Mouse (Mus musculus) midbrain, postnatal 0 days (tissue): Measurements from ENCODE around the gene Oas1e. TPM values are rescaled to one million over a fixed set of nuclear protein-coding genes. Genes with fewer than 3 reads are reported as not detected.
A peak's percentile ranks its signal among the peaks of the same experiment; 100 is the strongest.
"Not testable (repeated sequence)": the region's sequence is repeated elsewhere in the genome, so short reads cannot be mapped to it uniquely, and the experiment has no call there.

Experiments
- ATAC-seq: fragments of 200-750 bp; cut with Nextera tagmentation; 2 replicates; pipeline ENCODE4 v1.8.0; 2017; ENCODE audit warnings: moderate number of reproducible peaks, mild to moderate bottlenecking, moderate TSS enrichment, moderate library complexity; ENCODE audit not compliant: low FRiP score
- DNase-seq: peaks from one replicate; pipeline ENCODE4 v3.0.0-alpha.2; 2015; ENCODE audit warnings: low spot score
- H3K27ac ChIP-seq: fragments of 300-500 bp; sonication (generic); 2 replicates; pipeline ENCODE4 v1.5.1; 2014; ENCODE audit warnings: low read depth, mild to moderate bottlenecking, low read length, mixed read lengths
- H3K27me3 ChIP-seq: fragments of 300-500 bp; sonication (generic); 2 replicates; pipeline ENCODE4 v1.6.1; 2014; ENCODE audit warnings: low read length, control low read depth, mixed read lengths; ENCODE audit not compliant: insufficient read depth
- H3K36me3 ChIP-seq: fragments of 300-500 bp; sonication (generic); 2 replicates; pipeline ENCODE4 v1.6.1; 2014; ENCODE audit warnings: low read length, control low read depth, mixed read lengths; ENCODE audit not compliant: insufficient read depth
- H3K4me1 ChIP-seq: fragments of 300-500 bp; sonication (generic); 2 replicates; pipeline ENCODE4 v1.6.1; 2014; ENCODE audit warnings: mild to moderate bottlenecking, control low read depth, antibody characterized with exemption, low read length, mixed read lengths; ENCODE audit not compliant: insufficient read depth
- H3K4me2 ChIP-seq: fragments of 300-500 bp; sonication (generic); 2 replicates; pipeline ENCODE4 v1.6.1; 2014; ENCODE audit warnings: low read depth, mild to moderate bottlenecking, low read length, mixed read lengths; ENCODE audit not compliant: poor library complexity, severe bottlenecking
- H3K4me3 ChIP-seq: fragments of 300-500 bp; sonication (generic); 2 replicates; pipeline ENCODE4 v1.5.1; 2014; ENCODE audit warnings: low read depth, mild to moderate bottlenecking, low read length, moderate library complexity
- H3K9ac ChIP-seq: fragments of 300-500 bp; sonication (generic); replicated peaks from 2 replicates; pipeline ENCODE4 v1.6.1; 2014; ENCODE audit warnings: mild to moderate bottlenecking, low read length, moderate library complexity, mixed read lengths; ENCODE audit not compliant: poor library complexity, severe bottlenecking
- H3K9me3 ChIP-seq: fragments of 300-500 bp; sonication (generic); 2 replicates; pipeline ENCODE4 v1.6.1; 2016; ENCODE audit warnings: low read length, control low read depth
- CTCF ChIP-seq: IDR thresholded peaks from 2 replicates; pipeline ENCODE4 v1.5.1; 2016; ENCODE audit warnings: antibody characterized with exemption, mild to moderate bottlenecking
- WGBS: fragments of 180-500 bp; shearing (Covaris S2); extraction: QIAGEN DNeasy Blood & Tissue Kit; methylation state at CpG from one replicate; pipeline ENCODE4 v1.1.7; 2014; 5-methylcytosine and 5-hydroxymethylcytosine counted together
- polyA plus RNA-seq: library from polyadenylated mRNA; unstranded; fragments of >200 nt; fragmentation: Nextera tagmentation; extraction: Ambion mirVana; gene quantifications from 2 replicates; pipeline ENCODE4 v1.2.1, GENCODE M21; 2015
- total RNA-seq: library from RNA; depleted of rRNA; stranded (reverse); fragments of >200 nt; gene quantifications from 2 replicates; pipeline ENCODE4 v1.2.3, GENCODE M21; 2014; rRNA removed

Oas1e gene
- 0.28 and 1.0 TPM in 2 replicates for total RNA-seq
- polyA plus RNA-seq, result 0.49 and 0.68 TPM in 2 replicates

GRCm38 (mm10) chr5:120795480-120796034 is at the start of gene Oas1e:
TSS of gene Oas1e (minus strand) at chr5:120795530.
- not testable (repeated sequence) for H3K27me3 ChIP-seq, H3K4me1 ChIP-seq, H3K9ac ChIP-seq, H3K36me3 ChIP-seq, H3K4me2 ChIP-seq, ATAC-seq, H3K4me3 ChIP-seq, H3K9me3 ChIP-seq, H3K27ac ChIP-seq
- WGBS, result 74% methylated on average over 9 of the region's 9 CpGs
- DNase-seq, result peak; percentile 55

DNA sequence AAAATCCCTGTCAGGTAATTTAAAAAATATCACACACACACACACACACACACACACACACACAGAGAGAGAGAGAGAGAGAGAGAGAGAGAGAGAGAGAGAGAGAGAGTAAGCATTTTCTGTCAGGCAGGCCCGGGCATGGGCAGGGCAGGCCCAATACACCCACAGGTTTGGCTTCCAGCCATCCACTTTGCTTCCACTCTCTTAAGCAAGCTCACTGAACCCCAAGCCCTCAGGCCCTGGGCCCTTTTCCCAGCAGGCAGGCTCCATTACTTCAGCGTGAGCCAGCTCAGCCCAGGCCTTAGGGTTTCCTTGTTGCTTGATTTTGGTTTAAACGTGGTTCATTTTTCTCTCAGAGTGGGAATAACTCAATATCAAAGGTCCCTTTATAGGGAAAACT is 49.4 kb upstream of the Oas1e start:
- Histone ChIP-seq H3K4me1 (no peaks in the 10 kb centered on the region), H3K9ac (no peak overlapping the region), H3K27ac (no peak overlapping the region), H3K36me3 (no peaks in the 10 kb centered on the region), H3K27me3 (no peaks in the 10 kb centered on the region), H3K4me2 (no peak overlapping the region), H3K9me3 (no peaks in the 10 kb centered on the region), H3K4me3 (no peak overlapping the region)
- DNase-seq (peak; percentile 40), ATAC-seq (no peak)
- 66% methylated on average over 3 of the region's 3 CpGs for WGBS
- no peak for TF ChIP-seq CTCF

GRCm38 (mm10) chr5:120836731-120837585 is 41.6 kb upstream of the Oas1e start:
- Histone ChIP-seq H3K4me3 (no peak overlapping the region), H3K36me3 (no peaks in the 10 kb centered on the region), H3K9me3 (no peaks in the 10 kb centered on the region), H3K4me2 (no peak overlapping the region), H3K27me3 (no peaks in the 10 kb centered on the region), H3K27ac (no peak overlapping the region), H3K4me1 (no peaks in the 10 kb centered on the region), H3K9ac (no peak overlapping the region)
- ATAC-seq, result no peak
- 5% methylated on average over 8 of the region's 8 CpGs for WGBS
- peak; percentile 75 for TF ChIP-seq CTCF
- peak; percentile 52 for DNase-seq

DNA sequence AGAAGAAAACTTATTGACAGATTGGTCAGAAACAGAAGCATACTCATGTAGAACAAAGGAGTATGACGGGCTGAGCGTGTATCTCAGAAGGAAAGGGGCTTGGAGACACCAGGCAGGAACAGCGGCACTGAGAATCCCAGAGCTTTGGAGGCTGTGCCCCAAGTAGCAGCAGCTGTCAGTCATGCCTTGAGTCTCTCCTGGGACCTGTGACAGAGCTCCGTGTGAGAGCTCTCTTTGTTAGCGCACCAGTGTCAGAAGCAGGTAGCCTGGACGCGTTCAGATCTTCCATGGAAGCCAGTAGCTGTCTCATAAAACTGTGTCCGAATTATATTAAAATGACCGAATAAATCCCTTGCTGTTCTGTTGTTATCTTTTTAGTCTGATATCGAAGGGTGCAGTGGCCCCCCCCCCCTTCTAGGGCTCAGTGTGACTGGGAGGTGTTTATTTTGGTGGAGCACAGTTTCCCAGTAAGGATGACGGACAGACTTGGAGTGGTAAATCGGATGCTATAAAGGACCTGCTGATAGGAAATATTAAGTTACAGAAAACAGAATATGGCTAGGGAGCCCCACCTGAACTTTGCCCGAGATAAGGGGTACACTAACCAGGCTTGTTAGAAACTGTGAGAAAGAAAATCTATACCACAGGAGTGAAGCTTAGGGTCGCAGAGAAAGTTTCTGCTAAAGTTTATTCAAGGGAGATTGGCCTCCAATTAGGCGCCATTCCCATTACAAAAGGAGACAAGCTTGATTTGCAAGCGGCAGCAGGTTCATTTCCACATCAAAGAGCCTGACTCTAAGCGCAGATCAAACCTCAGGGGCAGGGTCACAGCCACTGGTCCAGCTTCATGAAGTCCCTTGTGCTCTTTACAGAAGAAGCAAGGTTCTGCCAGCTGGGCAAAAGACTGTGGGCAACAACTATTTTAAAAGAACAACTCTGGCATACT is 38.3 kb upstream of the Oas1e start:
- H3K9ac ChIP-seq, result no peak overlapping the region
- H3K27me3 ChIP-seq, result no peaks in the 10 kb centered on the region
- no peak overlapping the region for H3K27ac ChIP-seq
- no peaks in the 10 kb centered on the region for H3K4me1 ChIP-seq
- TF ChIP-seq CTCF, result no peak
- H3K9me3 ChIP-seq, result no peaks in the 10 kb centered on the region
- DNase-seq, result peak; percentile 33
- no peak for ATAC-seq
- 9% methylated on average over 17 of the region's 17 CpGs for WGBS
- H3K4me2 ChIP-seq, result peak overlapping the region; percentile 24; the same call in 1 of the 2 replicates
- no peak overlapping the region for H3K4me3 ChIP-seq
- H3K36me3 ChIP-seq, result no peaks in the 10 kb centered on the region

DNA sequence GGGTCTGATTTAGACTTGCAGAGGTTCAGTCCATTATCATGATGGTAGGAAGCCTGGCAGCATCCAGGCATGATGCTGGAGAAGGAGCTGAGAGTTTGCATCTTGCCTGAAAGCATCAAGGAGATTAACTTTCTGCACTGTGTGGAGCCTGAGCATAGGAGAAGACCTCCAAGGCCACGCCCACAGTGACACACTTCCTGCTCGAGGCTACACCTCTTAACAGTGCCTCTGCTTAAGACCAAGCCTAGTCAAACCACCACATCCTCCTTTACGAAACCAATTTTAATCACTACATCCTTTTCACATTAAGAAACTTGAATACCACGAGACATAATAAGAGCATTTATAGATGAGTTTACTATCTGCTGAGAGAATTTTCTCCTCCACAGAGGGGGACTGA is 35.7 kb upstream of the Oas1e start:
- TF ChIP-seq CTCF, result no peak
- H3K9me3 ChIP-seq, result no peaks in the 10 kb centered on the region
- no peak for ATAC-seq
- no peaks in the 10 kb centered on the region for H3K36me3 ChIP-seq
- H3K4me1 ChIP-seq, result no peaks in the 10 kb centered on the region
- no peak for DNase-seq
- H3K4me2 ChIP-seq, result no peak overlapping the region
- no peak overlapping the region for H3K27ac ChIP-seq
- H3K27me3 ChIP-seq, result no peaks in the 10 kb centered on the region
- H3K4me3 ChIP-seq, result no peak overlapping the region
- WGBS, result 85% methylated on average over 4 of the region's 4 CpGs
- no peak overlapping the region for H3K9ac ChIP-seq
